Mouse (Mus musculus): ENCODE measurements around the gene Tubb3.

DNA sequence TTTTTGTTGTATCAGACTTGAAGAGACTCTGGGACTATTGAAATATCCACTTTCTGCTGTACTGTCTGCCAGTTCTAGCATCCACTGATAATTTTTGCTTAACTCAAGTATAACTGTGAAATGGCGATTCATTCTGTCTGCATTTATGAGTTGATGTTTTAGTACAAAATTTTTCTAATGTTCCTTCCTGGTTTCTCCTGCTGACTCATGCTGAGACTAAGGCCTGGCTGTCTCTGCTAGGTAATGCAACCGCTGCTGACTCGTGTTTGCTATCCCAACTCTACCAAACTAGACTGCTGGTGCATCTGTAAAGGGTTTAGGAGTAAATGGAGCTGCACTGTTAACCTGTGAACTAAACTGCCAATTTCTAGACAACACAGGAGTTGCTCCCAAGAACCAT, 56.3 kb downstream of the Tubb3 start:
- TF ChIP-seq EP300 (IDR thresholded peaks at IDR 0.05; ENCODE audit: low read depth) (no peak), CTCF (IDR thresholded peaks at IDR 0.05; ENCODE audit: low read depth) (no peak)
